Mouse (Mus musculus): ENCODE data around the gene Crybb3. TPM values are rescaled to one million over a fixed set of nuclear protein-coding genes. Genes with fewer than 3 reads are reported as not detected.

Gene Crybb3
- polyA plus RNA-seq, 1 experiment from 2014 or later: 0.15 TPM

DNA sequence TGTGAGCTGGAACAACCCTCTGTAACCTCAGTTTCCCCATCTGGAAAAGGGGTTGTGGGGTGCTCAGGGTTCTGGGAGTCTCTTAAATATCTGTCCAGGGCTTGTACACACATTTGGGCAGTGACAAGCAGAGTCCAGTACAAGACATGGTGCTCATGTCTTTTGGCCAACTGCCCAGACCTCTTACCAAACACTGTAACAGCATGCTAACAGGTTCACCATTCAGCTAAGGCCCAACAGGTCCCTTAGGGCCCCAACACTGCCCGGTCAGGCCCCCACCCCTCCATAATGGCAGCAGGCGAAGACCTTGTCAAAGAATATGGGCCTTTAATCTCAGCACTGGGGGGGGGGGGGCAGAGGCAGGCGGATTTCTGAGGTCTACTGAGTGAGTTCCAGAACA lies 26.3 kb upstream of the Crybb3 start:
- no peak overlapping the region for H3K9ac ChIP-seq (replicated peaks)
- no peak for TF ChIP-seq EP300 (IDR thresholded peaks at IDR 0.05; ENCODE audit: low read depth)
- no peak for TF ChIP-seq CTCF (IDR thresholded peaks at IDR 0.05; ENCODE audit: low read depth)
- H3K4me1 ChIP-seq (ENCODE audit: insufficient read depth): no peaks in the 10 kb centered on the region
- ATAC-seq: peak; percentile 69
- DNase-seq: peak; percentile 68
- no peaks in the 10 kb centered on the region for H3K27me3 ChIP-seq (ENCODE audit: insufficient read depth, low read length)
- peak overlapping the region; percentile 22; the same call in 1 of the 2 replicates for H3K27ac ChIP-seq (ENCODE audit: low read depth)
- 59% methylated on average over 3 of the region's 3 CpGs for WGBS (ENCODE audit: insufficient replicate concordance)
- no peaks in the 10 kb centered on the region for H3K9me3 ChIP-seq (ENCODE audit: low read length)
- no peak overlapping the region for H3K4me3 ChIP-seq (ENCODE audit: low read depth, low read length)
- no peak overlapping the region for H3K4me2 ChIP-seq (ENCODE audit: low read depth, low read length)
- no peaks in the 10 kb centered on the region for H3K36me3 ChIP-seq (replicated peaks; ENCODE audit: insufficient read depth, low read length)

DNA sequence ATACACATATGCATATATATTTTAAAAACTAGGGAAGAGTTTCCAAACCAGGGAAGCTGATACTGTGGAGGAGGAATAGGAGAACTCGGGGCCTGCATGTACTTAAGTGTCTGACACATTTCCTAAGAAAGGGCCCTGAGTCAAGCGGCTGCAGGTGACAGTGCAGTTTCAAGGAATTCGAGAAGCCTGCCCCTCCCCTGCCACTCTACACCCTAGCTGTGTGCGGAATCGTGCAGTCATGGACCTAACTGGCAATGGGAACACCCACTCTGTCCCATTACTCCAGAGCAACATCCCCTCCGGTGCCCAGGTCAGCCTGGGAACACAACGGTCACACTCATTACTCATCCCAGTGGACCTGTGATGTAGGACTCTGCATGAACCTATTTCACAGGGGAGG lies 25.2 kb upstream of the Crybb3 start:
- no peak overlapping the region for H3K27ac ChIP-seq (ENCODE audit: low read depth)
- no peaks in the 10 kb centered on the region for H3K27me3 ChIP-seq (ENCODE audit: insufficient read depth, low read length)
- no peak overlapping the region for H3K4me2 ChIP-seq (ENCODE audit: low read depth, low read length)
- H3K36me3 ChIP-seq (replicated peaks; ENCODE audit: insufficient read depth, low read length): no peaks in the 10 kb centered on the region
- 0 out of 2 replicates have a peak, but pooled peaks have one; percentile 6 for ATAC-seq
- no peak overlapping the region for H3K4me3 ChIP-seq (ENCODE audit: low read depth, low read length)
- WGBS (ENCODE audit: insufficient replicate concordance): 83% methylated on average over 7 of the region's 7 CpGs
- DNase-seq: no peak
- no peaks in the 10 kb centered on the region for H3K9me3 ChIP-seq (ENCODE audit: low read length)
- no peak overlapping the region for H3K9ac ChIP-seq (replicated peaks)
- H3K4me1 ChIP-seq (ENCODE audit: insufficient read depth): no peaks in the 10 kb centered on the region
- TF ChIP-seq CTCF (IDR thresholded peaks at IDR 0.05; ENCODE audit: low read depth) (no peak), EP300 (IDR thresholded peaks at IDR 0.05; ENCODE audit: low read depth) (no peak)

DNA sequence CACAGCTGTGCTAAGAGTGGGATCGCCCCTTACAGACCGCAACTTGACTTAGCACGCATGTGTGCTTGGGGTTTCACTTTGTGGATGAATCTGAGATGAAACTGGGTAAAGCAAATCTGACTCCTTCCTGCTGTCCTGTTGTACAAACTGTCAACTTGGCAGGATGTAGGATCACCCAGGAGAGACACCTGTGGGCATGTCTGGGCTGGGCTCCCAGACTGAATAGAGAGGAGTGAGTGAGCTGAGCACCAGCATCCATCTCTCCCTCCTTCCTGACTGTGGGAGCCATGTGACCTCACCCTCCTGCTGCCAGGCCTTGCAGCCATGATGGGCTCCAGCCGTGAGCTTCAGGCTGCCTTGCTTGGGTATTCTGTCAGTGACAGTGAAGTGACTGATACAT lies 24.1 kb upstream of the Crybb3 start:
- ATAC-seq (no peak), DNase-seq (no peak)
- Histone ChIP-seq H3K27ac (ENCODE audit: low read depth) (no peak overlapping the region), H3K4me2 (ENCODE audit: low read depth, low read length) (no peak overlapping the region), H3K4me3 (ENCODE audit: low read depth, low read length) (no peak overlapping the region), H3K36me3 (replicated peaks; ENCODE audit: insufficient read depth, low read length) (peaks cover under 1% of the 10 kb centered on the region; the same call in 1 of the 2 replicates), H3K9me3 (ENCODE audit: low read length) (no peaks in the 10 kb centered on the region), H3K9ac (replicated peaks) (no peak overlapping the region), H3K4me1 (ENCODE audit: insufficient read depth) (no peaks in the 10 kb centered on the region), H3K27me3 (ENCODE audit: insufficient read depth, low read length) (no peaks in the 10 kb centered on the region)
- 80% methylated on average over 4 of the region's 4 CpGs for WGBS (ENCODE audit: insufficient replicate concordance)
- no peak for TF ChIP-seq CTCF (IDR thresholded peaks at IDR 0.05; ENCODE audit: low read depth)
- TF ChIP-seq EP300 (IDR thresholded peaks at IDR 0.05; ENCODE audit: low read depth): no peak

DNA sequence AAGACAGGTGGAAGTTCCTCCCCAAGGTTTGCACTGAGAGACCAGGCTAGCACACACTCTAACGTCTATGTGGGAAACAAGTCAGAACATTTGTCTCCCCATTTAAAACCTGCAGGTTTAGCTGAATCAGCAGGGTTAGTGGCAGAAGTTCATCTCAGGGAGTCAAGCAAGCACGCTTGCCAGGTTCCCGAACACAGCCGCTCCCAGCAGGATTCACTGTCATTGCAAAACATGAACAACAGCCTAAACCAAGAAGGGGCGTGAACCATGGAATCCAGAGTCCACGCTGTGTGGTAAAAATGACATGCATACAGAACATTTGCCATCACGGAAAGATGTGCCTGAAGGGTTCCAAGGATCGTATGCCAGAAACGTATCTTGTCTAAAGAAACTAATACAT lies 23.7 kb upstream of the Crybb3 start:
- TF ChIP-seq EP300 (IDR thresholded peaks at IDR 0.05; ENCODE audit: low read depth): no peak
- TF ChIP-seq CTCF (IDR thresholded peaks at IDR 0.05; ENCODE audit: low read depth): no peak
- ATAC-seq (no peak), DNase-seq (no peak)
- 72% methylated on average over 9 of the region's 9 CpGs for WGBS (ENCODE audit: insufficient replicate concordance)
- H3K4me1 ChIP-seq (ENCODE audit: insufficient read depth): no peaks in the 10 kb centered on the region
- H3K9me3 ChIP-seq (ENCODE audit: low read length): no peaks in the 10 kb centered on the region
- no peak overlapping the region for H3K4me2 ChIP-seq (ENCODE audit: low read depth, low read length)
- peaks cover 5% of the 10 kb centered on the region; the same call in 1 of the 2 replicates for H3K36me3 ChIP-seq (replicated peaks; ENCODE audit: insufficient read depth, low read length)
- no peak overlapping the region for H3K27ac ChIP-seq (ENCODE audit: low read depth)
- no peak overlapping the region for H3K9ac ChIP-seq (replicated peaks)
- H3K27me3 ChIP-seq (ENCODE audit: insufficient read depth, low read length): no peaks in the 10 kb centered on the region
- H3K4me3 ChIP-seq (ENCODE audit: low read depth, low read length): no peak overlapping the region

DNA sequence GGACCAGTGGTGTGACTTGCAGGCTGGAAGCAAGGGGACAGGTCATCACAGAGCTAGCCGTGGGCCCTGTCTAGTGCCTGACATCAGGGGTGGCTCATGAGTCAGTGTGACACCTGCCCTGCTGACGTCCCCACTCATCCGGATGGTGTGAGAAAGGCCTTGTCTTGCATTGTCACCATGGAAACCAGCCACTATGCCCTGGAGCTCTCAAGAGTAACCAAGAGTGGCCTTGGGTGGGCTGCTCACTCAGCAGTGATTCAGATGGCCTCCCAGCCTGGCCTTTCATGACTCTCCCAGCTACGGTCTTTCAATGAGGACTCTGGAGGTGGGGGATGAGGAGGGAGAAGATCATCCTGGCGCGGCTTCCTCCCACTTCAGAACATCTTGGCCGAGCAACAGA lies 21.1 kb upstream of the Crybb3 start:
- Histone ChIP-seq H3K9ac (replicated peaks) (no peak overlapping the region), H3K36me3 (replicated peaks; ENCODE audit: insufficient read depth, low read length) (peaks cover 7% of the 10 kb centered on the region; the same call in 1 of the 2 replicates), H3K27ac (ENCODE audit: low read depth) (no peak overlapping the region), H3K4me2 (ENCODE audit: low read depth, low read length) (no peak overlapping the region), H3K9me3 (ENCODE audit: low read length) (no peaks in the 10 kb centered on the region), H3K27me3 (ENCODE audit: insufficient read depth, low read length) (no peaks in the 10 kb centered on the region), H3K4me1 (ENCODE audit: insufficient read depth) (no peaks in the 10 kb centered on the region), H3K4me3 (ENCODE audit: low read depth, low read length) (no peak overlapping the region)
- DNase-seq (no peak), ATAC-seq (no peak)
- 84% methylated on average over 7 of the region's 7 CpGs for WGBS (ENCODE audit: insufficient replicate concordance)
- TF ChIP-seq CTCF (IDR thresholded peaks at IDR 0.05; ENCODE audit: low read depth): no peak
- TF ChIP-seq EP300 (IDR thresholded peaks at IDR 0.05; ENCODE audit: low read depth): no peak

DNA sequence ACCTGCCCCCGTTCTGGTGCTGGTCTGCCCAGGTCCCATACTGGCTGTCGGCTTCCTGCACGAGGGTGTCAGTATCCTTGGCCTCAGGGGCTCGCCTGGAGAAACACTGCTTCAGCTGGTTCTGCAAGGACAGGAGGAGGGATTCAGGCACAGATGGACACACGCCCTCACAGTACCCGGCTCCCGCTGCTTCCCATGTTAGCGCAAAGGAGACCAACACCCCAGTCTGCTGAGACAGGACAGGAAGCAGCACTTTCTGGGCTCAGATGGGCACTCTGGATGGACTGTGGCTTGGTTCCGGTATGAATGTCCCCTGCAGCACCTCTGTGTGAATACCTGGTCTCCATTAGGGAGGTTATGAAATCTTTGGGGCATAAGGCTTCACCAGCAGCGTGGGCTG lies 20.1 kb upstream of the Crybb3 start:
- TF ChIP-seq EP300 (IDR thresholded peaks at IDR 0.05; ENCODE audit: low read depth): no peak
- TF ChIP-seq CTCF (IDR thresholded peaks at IDR 0.05; ENCODE audit: low read depth): no peak
- DNase-seq (no peak), ATAC-seq (no peak)
- H3K27ac ChIP-seq (ENCODE audit: low read depth): no peak overlapping the region
- 78% methylated on average over 10 of the region's 10 CpGs for WGBS (ENCODE audit: insufficient replicate concordance)
- no peaks in the 10 kb centered on the region for H3K4me1 ChIP-seq (ENCODE audit: insufficient read depth)
- H3K27me3 ChIP-seq (ENCODE audit: insufficient read depth, low read length): no peaks in the 10 kb centered on the region
- no peak overlapping the region for H3K9ac ChIP-seq (replicated peaks)
- H3K36me3 ChIP-seq (replicated peaks; ENCODE audit: insufficient read depth, low read length): peaks cover 7% of the 10 kb centered on the region; the same call in 1 of the 2 replicates
- no peak overlapping the region for H3K4me2 ChIP-seq (ENCODE audit: low read depth, low read length)
- no peak overlapping the region for H3K4me3 ChIP-seq (ENCODE audit: low read depth, low read length)
- H3K9me3 ChIP-seq (ENCODE audit: low read length): no peaks in the 10 kb centered on the region

DNA sequence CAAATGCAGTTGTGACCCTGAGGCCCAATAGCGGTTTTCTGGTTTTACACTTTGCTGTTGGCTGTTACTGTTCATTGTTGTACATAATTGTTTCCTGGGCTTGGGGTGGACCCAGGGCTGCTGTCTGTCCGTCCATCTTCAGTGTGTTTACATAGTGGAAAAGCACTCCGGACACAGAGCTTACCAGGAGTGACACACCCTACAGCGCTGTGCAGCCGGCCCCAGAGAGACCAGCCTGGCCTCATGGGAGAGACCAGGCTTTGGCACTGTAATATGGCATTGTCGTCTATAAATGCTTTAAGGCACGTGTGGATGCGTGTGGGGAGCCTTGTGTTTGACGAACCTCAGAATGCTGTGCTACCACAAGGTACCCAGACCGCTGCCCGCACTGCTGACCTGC lies 19.0 kb upstream of the Crybb3 start:
- H3K4me3 ChIP-seq (ENCODE audit: low read depth, low read length): no peak overlapping the region
- no peak overlapping the region for H3K4me2 ChIP-seq (ENCODE audit: low read depth, low read length)
- peaks cover 8% of the 10 kb centered on the region; the same call in 1 of the 2 replicates for H3K36me3 ChIP-seq (replicated peaks; ENCODE audit: insufficient read depth, low read length)
- no peak for ATAC-seq
- H3K27me3 ChIP-seq (ENCODE audit: insufficient read depth, low read length): no peaks in the 10 kb centered on the region
- no peak for DNase-seq
- H3K9me3 ChIP-seq (ENCODE audit: low read length): no peaks in the 10 kb centered on the region
- H3K9ac ChIP-seq (replicated peaks): no peak overlapping the region
- H3K4me1 ChIP-seq (ENCODE audit: insufficient read depth): no peaks in the 10 kb centered on the region
- H3K27ac ChIP-seq (ENCODE audit: low read depth): no peak overlapping the region
- TF ChIP-seq EP300 (IDR thresholded peaks at IDR 0.05; ENCODE audit: low read depth) (no peak), CTCF (IDR thresholded peaks at IDR 0.05; ENCODE audit: low read depth) (no peak)
- WGBS (ENCODE audit: insufficient replicate concordance): 81% methylated on average over 11 of the region's 11 CpGs

Measured in liver, postnatal 0 days (tissue).